Mouse (Mus musculus): ENCODE data around the gene Cdc42bpa. TPM values are rescaled to one million over a fixed set of nuclear protein-coding genes. Genes with fewer than 3 reads are reported as not detected.

Gene Cdc42bpa
- polyA plus RNA-seq, 1 experiment, result 6.6 TPM

DNA sequence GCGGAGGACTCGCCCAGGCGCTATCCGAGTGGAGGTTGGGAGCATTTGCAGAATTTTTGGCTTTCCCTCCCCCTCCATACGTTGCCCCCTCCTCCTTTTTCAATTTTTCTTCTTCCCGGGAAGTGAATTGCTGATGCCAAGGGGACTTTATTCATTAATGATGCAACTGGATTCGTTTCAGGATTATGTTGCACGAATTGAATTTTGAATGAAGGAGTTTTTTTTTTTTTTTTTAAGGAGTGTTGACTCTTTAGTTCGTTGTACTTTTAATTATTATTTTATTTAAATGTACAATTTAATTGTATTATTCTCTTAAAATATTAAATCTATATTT is 238 bp downstream of the Cdc42bpa start:
- Histone ChIP-seq H3K4me3 (ENCODE audit: low read depth, low read length) (peak overlapping the region; percentile 86), H3K36me3 (ENCODE audit: control insufficient read depth, insufficient read depth, low read length) (no peaks in the 10 kb centered on the region), H3K27me3 (ENCODE audit: control insufficient read depth, insufficient read depth, low read length) (0 out of 2 replicates have a peak, but pooled peaks cover 6% of the 10 kb centered on the region), H3K27ac (ENCODE audit: insufficient read depth, low read depth, low read length) (peak overlapping the region; percentile 33), H3K4me1 (ENCODE audit: control insufficient read depth, insufficient read depth, insufficient read length, low read length) (no peaks in the 10 kb centered on the region; the same call in 1 of the 2 replicates)
- TF ChIP-seq CTCF (IDR thresholded peaks at IDR 0.05; ENCODE audit: extremely low read depth, insufficient read length, insufficient replicate concordance, low read depth, low read length), result no peak
- TF ChIP-seq POLR2A (IDR thresholded peaks at IDR 0.05; ENCODE audit: low read depth, low read length), result no peak
- under 1% methylated on average over 9 of the region's 9 CpGs for WGBS

DNA sequence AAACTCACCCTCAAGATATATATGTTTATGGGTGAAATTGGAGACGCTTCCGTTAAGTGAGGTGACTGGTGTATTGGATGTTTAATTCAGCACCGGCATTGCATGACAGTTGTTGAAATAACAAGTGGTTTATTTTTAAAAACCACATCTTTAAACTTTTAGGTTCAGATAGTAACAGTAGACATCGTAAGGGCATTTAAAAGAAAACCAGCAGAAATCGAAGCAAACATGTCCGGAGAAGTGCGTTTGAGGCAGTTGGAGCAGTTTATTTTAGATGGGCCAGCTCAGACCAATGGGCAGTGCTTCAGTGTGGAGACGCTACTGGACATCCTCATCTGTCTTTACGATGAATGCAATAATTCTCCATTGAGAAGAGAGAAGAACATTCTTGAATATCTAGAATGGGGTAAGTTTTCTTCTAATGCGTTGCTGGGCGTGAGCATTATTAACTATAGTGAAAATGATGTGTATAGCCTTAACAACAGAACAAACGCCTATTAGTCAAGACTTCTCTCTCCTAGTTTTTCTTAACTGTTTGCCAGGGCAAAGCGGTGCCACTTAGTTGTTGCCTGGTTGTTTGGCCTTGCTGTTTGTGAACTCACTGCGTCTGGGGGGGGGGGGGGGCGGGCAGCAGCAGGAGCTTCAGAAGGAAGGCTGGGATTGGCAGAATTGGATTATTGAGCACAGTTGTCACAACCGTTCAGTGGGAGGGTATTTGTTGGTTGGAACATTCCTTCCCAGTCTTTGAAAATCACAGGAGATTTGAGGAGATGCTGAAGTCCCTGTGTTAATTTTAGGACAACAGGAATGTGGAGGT is 818 bp downstream of the Cdc42bpa start:
- 1% methylated on average over 16 of the region's 16 CpGs for WGBS
- no peak overlapping the region for H3K27ac ChIP-seq (ENCODE audit: insufficient read depth, low read depth, low read length)
- H3K4me3 ChIP-seq (ENCODE audit: low read depth, low read length), result peak overlapping the region; percentile 36
- 0 out of 2 replicates have a peak, but pooled peaks cover 6% of the 10 kb centered on the region for H3K27me3 ChIP-seq (ENCODE audit: control insufficient read depth, insufficient read depth, low read length)
- TF ChIP-seq POLR2A (IDR thresholded peaks at IDR 0.05; ENCODE audit: low read depth, low read length) (no peak), CTCF (IDR thresholded peaks at IDR 0.05; ENCODE audit: extremely low read depth, insufficient read length, insufficient replicate concordance, low read depth, low read length) (no peak)
- H3K36me3 ChIP-seq (ENCODE audit: control insufficient read depth, insufficient read depth, low read length), result no peaks in the 10 kb centered on the region
- no peaks in the 10 kb centered on the region; the same call in 1 of the 2 replicates for H3K4me1 ChIP-seq (ENCODE audit: control insufficient read depth, insufficient read depth, insufficient read length, low read length)

DNA sequence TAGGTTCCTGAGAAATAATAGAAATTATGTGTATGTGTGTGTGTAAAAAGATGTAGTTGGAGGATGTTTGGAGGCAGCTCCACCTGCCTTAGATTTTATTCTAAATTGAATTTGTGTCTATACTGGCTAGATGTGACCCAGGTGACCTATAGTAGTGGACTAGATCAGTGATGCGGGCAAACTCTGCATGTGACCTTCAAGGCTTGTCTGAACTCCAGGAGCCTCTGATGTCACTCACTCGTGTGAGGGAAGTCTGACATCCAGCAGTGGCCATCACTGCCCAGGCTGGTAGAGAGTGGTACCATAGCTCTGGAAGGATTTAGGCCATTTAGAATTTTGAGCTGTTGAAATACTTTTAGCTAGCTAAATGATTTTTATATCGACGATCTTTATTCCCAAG is 1.5 kb downstream of the Cdc42bpa start:
- Histone ChIP-seq H3K4me3 (ENCODE audit: low read depth, low read length) (peak overlapping the region; percentile 34; the same call in 1 of the 2 replicates), H3K27ac (ENCODE audit: insufficient read depth, low read depth, low read length) (no peak overlapping the region), H3K36me3 (ENCODE audit: control insufficient read depth, insufficient read depth, low read length) (no peaks in the 10 kb centered on the region), H3K27me3 (ENCODE audit: control insufficient read depth, insufficient read depth, low read length) (0 out of 2 replicates have a peak, but pooled peaks cover 6% of the 10 kb centered on the region), H3K4me1 (ENCODE audit: control insufficient read depth, insufficient read depth, insufficient read length, low read length) (no peaks in the 10 kb centered on the region; the same call in 1 of the 2 replicates)
- no peak for TF ChIP-seq CTCF (IDR thresholded peaks at IDR 0.05; ENCODE audit: extremely low read depth, insufficient read length, insufficient replicate concordance, low read depth, low read length)
- no peak for TF ChIP-seq POLR2A (IDR thresholded peaks at IDR 0.05; ENCODE audit: low read depth, low read length)
- WGBS, result 56% methylated on average over 4 of the region's 4 CpGs

DNA sequence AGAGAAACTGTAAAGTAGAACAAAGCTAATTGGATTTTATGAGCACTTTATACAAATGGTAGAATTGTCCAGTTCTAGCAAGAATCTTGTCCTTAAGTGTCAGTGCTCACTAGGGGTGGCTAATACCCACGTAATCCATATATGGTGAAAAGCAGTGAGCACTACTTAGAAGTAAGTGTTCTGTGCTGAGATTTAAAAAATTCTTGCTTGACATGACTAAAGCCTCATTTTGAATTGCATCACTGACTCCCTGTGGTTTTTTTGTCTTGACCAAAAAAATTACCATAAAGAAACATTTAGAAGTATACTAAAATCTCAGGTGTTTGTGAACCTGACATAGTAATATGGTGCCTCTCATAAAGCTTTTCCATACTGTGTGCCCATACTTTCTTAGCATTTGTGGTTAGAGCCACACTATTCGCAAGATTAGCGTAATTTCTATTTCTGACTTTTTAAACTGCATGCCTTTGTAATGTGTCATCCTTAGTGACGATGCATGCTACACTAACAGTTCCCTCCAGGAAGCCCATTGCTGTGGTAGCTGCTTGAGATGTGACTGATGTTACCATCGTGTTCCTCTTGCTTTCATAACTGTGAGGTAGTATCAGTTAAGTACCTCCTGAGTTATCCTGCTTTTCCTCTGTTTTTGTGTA is 9.6 kb downstream of the Cdc42bpa start:
- TF ChIP-seq POLR2A (IDR thresholded peaks at IDR 0.05; ENCODE audit: low read depth, low read length), result no peak
- TF ChIP-seq CTCF (IDR thresholded peaks at IDR 0.05; ENCODE audit: extremely low read depth, insufficient read length, insufficient replicate concordance, low read depth, low read length), result no peak
- no peaks in the 10 kb centered on the region for H3K36me3 ChIP-seq (ENCODE audit: control insufficient read depth, insufficient read depth, low read length)
- WGBS, result 70% methylated on average over 5 of the region's 5 CpGs
- H3K27ac ChIP-seq (ENCODE audit: insufficient read depth, low read depth, low read length), result no peak overlapping the region
- no peak overlapping the region for H3K4me3 ChIP-seq (ENCODE audit: low read depth, low read length)
- H3K4me1 ChIP-seq (ENCODE audit: control insufficient read depth, insufficient read depth, insufficient read length, low read length), result no peaks in the 10 kb centered on the region
- no peaks in the 10 kb centered on the region for H3K27me3 ChIP-seq (ENCODE audit: control insufficient read depth, insufficient read depth, low read length)

DNA sequence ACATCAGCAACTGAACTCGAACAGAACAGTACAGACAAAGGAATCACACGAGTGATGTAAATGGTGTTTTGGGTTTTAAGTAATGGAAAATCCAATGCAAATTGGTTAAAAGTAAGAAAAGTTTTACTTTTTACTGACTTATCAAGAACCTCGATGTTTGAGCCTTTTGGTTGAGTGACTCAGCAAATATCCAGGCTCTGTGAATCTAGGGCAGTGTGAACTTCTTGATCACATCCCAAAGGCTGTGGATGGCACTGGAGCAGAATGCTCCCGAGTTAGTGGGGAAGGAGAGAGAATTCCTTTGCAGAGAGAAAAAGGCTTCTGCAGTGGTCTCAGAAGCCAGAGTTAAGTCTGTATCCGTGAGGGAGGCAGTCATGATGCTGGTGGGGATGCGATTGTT is 14.7 kb downstream of the Cdc42bpa start:
- no peaks in the 10 kb centered on the region for H3K4me1 ChIP-seq (ENCODE audit: control insufficient read depth, insufficient read depth, insufficient read length, low read length)
- WGBS, result 85% methylated on average over 6 of the region's 6 CpGs
- no peak overlapping the region for H3K4me3 ChIP-seq (ENCODE audit: low read depth, low read length)
- H3K36me3 ChIP-seq (ENCODE audit: control insufficient read depth, insufficient read depth, low read length), result no peaks in the 10 kb centered on the region
- H3K27ac ChIP-seq (ENCODE audit: insufficient read depth, low read depth, low read length), result no peak overlapping the region
- TF ChIP-seq CTCF (IDR thresholded peaks at IDR 0.05; ENCODE audit: extremely low read depth, insufficient read length, insufficient replicate concordance, low read depth, low read length) (no peak), POLR2A (IDR thresholded peaks at IDR 0.05; ENCODE audit: low read depth, low read length) (no peak)
- no peaks in the 10 kb centered on the region for H3K27me3 ChIP-seq (ENCODE audit: control insufficient read depth, insufficient read depth, low read length)

DNA sequence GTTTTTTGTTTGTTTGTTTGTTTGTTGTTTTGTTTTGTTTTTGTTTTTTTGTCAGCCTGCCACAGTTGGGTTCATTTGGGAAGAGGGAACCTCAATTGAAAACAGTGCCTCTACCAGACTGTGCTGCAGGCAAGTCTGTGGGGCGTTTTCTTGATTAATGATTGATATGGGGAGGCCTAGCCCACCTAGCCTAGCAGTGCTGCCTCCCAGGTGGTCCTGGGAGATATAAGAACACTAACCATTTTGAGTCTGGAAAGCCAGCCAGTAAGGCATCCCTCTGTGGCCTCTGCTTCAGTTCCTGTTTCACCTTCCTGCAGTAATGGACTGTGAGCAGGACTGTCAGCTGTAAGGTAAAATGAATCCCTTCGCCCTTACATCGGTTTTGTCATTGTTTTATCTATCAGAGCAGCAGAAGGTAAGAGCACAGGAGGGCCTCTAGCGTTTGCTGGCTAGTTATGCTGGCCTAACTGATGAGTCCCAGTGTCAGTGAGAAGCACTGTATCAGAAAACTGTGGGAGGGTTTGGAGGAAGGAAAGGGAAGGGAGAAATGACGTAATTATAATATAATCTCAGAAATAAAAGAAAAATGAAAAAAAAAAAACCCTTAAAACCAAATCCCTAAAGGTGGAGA is 15.5 kb downstream of the Cdc42bpa start:
- no peaks in the 10 kb centered on the region for H3K27me3 ChIP-seq (ENCODE audit: control insufficient read depth, insufficient read depth, low read length)
- H3K4me1 ChIP-seq (ENCODE audit: control insufficient read depth, insufficient read depth, insufficient read length, low read length), result no peaks in the 10 kb centered on the region
- no peak overlapping the region for H3K27ac ChIP-seq (ENCODE audit: insufficient read depth, low read depth, low read length)
- H3K36me3 ChIP-seq (ENCODE audit: control insufficient read depth, insufficient read depth, low read length), result no peaks in the 10 kb centered on the region
- no peak overlapping the region for H3K4me3 ChIP-seq (ENCODE audit: low read depth, low read length)
- 68% methylated on average over 5 of the region's 5 CpGs for WGBS
- TF ChIP-seq CTCF (IDR thresholded peaks at IDR 0.05; ENCODE audit: extremely low read depth, insufficient read length, insufficient replicate concordance, low read depth, low read length), result no peak
- no peak for TF ChIP-seq POLR2A (IDR thresholded peaks at IDR 0.05; ENCODE audit: low read depth, low read length)

DNA sequence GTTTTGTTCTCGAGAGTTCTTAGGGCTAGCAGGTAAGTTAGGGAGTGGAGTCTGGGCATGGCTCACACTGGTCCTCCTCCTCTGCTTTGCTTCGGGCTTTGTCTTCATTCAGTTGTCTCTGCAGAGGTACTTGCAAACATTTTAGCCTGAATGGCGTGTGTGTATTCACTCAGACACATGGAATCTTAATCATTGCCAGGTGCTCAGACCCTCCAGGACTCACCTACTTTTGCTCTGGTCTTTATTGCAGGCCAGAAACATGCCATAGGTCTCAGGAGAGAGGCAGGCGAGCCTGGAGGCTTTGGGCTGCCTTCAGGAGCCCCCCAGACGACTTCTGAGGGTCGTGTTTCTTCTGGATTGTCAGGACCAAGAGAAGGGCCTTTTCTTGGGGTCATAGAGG is 17.2 kb downstream of the Cdc42bpa start:
- TF ChIP-seq CTCF (IDR thresholded peaks at IDR 0.05; ENCODE audit: extremely low read depth, insufficient read length, insufficient replicate concordance, low read depth, low read length), result no peak
- TF ChIP-seq POLR2A (IDR thresholded peaks at IDR 0.05; ENCODE audit: low read depth, low read length), result no peak
- no peaks in the 10 kb centered on the region for H3K36me3 ChIP-seq (ENCODE audit: control insufficient read depth, insufficient read depth, low read length)
- no peak overlapping the region for H3K27ac ChIP-seq (ENCODE audit: insufficient read depth, low read depth, low read length)
- 81% methylated on average over 6 of the region's 6 CpGs for WGBS
- H3K4me1 ChIP-seq (ENCODE audit: control insufficient read depth, insufficient read depth, insufficient read length, low read length), result no peaks in the 10 kb centered on the region
- H3K4me3 ChIP-seq (ENCODE audit: low read depth, low read length), result no peak overlapping the region
- no peaks in the 10 kb centered on the region for H3K27me3 ChIP-seq (ENCODE audit: control insufficient read depth, insufficient read depth, low read length)
